Mouse (Mus musculus) erythroid progenitor cell, adult 5-6 weeks (primary cell): Measurements from ENCODE around the gene Rpl18. TPM values are rescaled to one million over a fixed set of nuclear protein-coding genes. Genes with fewer than 3 reads are reported as not detected.

Source experiments
- ATAC-seq: replicated peaks from 2 replicates; pipeline ENCODE4 v1.8.0; 2016; ENCODE audit warnings: moderate number of reproducible peaks, mild to moderate bottlenecking, moderate TSS enrichment, inconsistent platforms; ENCODE audit not compliant: poor library complexity, low FRiP score, severe bottlenecking
- total RNA-seq, 2 experiments: library from RNA; stranded (forward) in 1 of 2; stranded (reverse) in 1 of 2; fragments of 150-400 nt in 1 of 2; fragments of 186-747, 209-891 nt in 1 of 2; gene quantifications; 2 replicates each; pipeline versions ENCODE4 v1.2.3 to v1.2.4; 2015 to 2017; ENCODE audit warnings: low replicate concordance in 2 of 2

Gene Rpl18
- total RNA-seq, 2 experiments from 2014 or later, result 281 to 522 TPM

DNA sequence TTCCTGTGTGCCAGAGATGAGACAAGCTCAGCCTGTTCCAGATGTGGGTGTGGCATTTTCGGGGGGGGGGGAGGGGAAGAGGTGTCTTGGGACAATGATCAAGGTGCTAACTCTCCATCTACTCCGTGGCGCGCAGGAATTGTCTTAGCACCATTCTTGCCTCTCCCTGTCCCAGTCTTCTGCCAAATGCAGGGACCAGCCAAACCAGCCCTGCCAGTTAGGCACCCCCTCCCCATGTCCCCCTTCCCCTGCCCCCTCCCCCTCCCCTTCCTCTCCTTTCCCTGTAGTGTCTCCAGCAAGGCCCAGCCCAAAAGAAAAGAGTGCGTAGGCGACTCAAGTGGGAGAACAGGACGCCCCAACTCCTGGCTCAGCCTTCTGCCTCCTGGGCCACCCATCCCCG is 51.5 kb downstream of the Rpl18 start:
- ATAC-seq, result no peak

DNA sequence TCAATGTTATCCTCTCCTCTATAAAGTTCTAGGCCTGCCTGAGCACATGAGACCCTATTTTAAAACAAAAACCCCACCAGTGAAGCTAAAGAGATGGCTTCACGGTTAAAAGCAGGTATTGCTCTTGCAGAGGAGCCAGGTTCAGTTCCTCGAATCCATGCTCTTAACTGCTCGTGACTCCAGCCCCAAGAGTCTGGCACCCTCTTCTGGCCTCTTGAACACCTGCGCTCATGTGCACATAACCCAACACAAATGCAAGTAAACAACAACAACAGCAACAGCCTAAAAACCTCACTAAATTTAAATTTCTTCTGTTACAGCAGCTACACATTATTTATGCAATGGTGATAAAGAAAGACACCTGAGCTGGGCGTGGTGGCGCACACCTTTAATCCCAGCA is 52.2 kb downstream of the Rpl18 start:
- no peak for ATAC-seq

Other genes starting within 250 kb of the Rpl18 start
Only the 30 nearest of the 33 such genes appear.
- gene Dhdh, start 226.7 kb upstream of the Rpl18 start, total RNA-seq (2015; ENCODE audit: low replicate concordance), result 0.42 and 3.6 TPM in 2 replicates
- 1.0 and 1.6 TPM in 2 replicates for gene Dhdh, start 226.7 kb upstream of the Rpl18 start, total RNA-seq (2017; ENCODE audit: low replicate concordance)
- gene Nucb1, start 205.1 kb upstream of the Rpl18 start, total RNA-seq (2015; ENCODE audit: low replicate concordance), result 164 and 168 TPM in 2 replicates
- gene Nucb1, start 205.1 kb upstream of the Rpl18 start, total RNA-seq (2017; ENCODE audit: low replicate concordance), result 789 and 905 TPM in 2 replicates
- gene Ppp1r15a, start 189.2 kb upstream of the Rpl18 start, total RNA-seq (2015; ENCODE audit: low replicate concordance), result 814 and 867 TPM in 2 replicates
- gene Ppp1r15a, start 189.2 kb upstream of the Rpl18 start, total RNA-seq (2017; ENCODE audit: low replicate concordance), result 569 and 633 TPM in 2 replicates
- 7.2 TPM in 1 of 2 replicates, not detected in the other for gene Plekha4, start 189.1 kb upstream of the Rpl18 start, total RNA-seq (2015; ENCODE audit: low replicate concordance)
- 0.08 and 0.90 TPM in 2 replicates for gene Plekha4, start 189.1 kb upstream of the Rpl18 start, total RNA-seq (2017; ENCODE audit: low replicate concordance)
- gene Hsd17b14, start 160.6 kb upstream of the Rpl18 start, total RNA-seq (2015; ENCODE audit: low replicate concordance), result not detected in 2 replicates
- not detected in 2 replicates for gene Hsd17b14, start 160.6 kb upstream of the Rpl18 start, total RNA-seq (2017; ENCODE audit: low replicate concordance)
- 8.4 and 17.7 TPM in 2 replicates for gene Bcat2, start 145.3 kb upstream of the Rpl18 start, total RNA-seq (2015; ENCODE audit: low replicate concordance)
- 4.0 and 22.0 TPM in 2 replicates for gene Bcat2, start 145.3 kb upstream of the Rpl18 start, total RNA-seq (2017; ENCODE audit: low replicate concordance)
- gene Fgf21, start 100.0 kb upstream of the Rpl18 start, total RNA-seq (2015; ENCODE audit: low replicate concordance), result not detected in 2 replicates
- not detected in 2 replicates for gene Fgf21, start 100.0 kb upstream of the Rpl18 start, total RNA-seq (2017; ENCODE audit: low replicate concordance)
- not detected in 2 replicates for gene Fut1, start 98.2 kb upstream of the Rpl18 start, total RNA-seq (2015; ENCODE audit: low replicate concordance)
- not detected in 2 replicates for gene Fut1, start 98.2 kb upstream of the Rpl18 start, total RNA-seq (2017; ENCODE audit: low replicate concordance)
- gene Izumo1, start 93.6 kb upstream of the Rpl18 start, total RNA-seq (2015; ENCODE audit: low replicate concordance), result not detected in 2 replicates
- gene Izumo1, start 93.6 kb upstream of the Rpl18 start, total RNA-seq (2017; ENCODE audit: low replicate concordance), result not detected in 2 replicates
- gene Rasip1, start 88.0 kb upstream of the Rpl18 start, total RNA-seq (2015; ENCODE audit: low replicate concordance), result not detected in 2 replicates
- not detected in 2 replicates for gene Rasip1, start 88.0 kb upstream of the Rpl18 start, total RNA-seq (2017; ENCODE audit: low replicate concordance)
- not detected in 2 replicates for gene Mamstr, start 75.5 kb upstream of the Rpl18 start, total RNA-seq (2015; ENCODE audit: low replicate concordance)
- not detected in 2 replicates for gene Mamstr, start 75.5 kb upstream of the Rpl18 start, total RNA-seq (2017; ENCODE audit: low replicate concordance)
- not detected in 2 replicates for gene Fut2, start 49.1 kb upstream of the Rpl18 start, total RNA-seq (2015; ENCODE audit: low replicate concordance)
- gene Fut2, start 49.1 kb upstream of the Rpl18 start, total RNA-seq (2017; ENCODE audit: low replicate concordance), result not detected in 2 replicates
- not detected in 2 replicates for gene Ntn5, start 31.4 kb upstream of the Rpl18 start, total RNA-seq (2015; ENCODE audit: low replicate concordance)
- not detected in 2 replicates for gene Ntn5, start 31.4 kb upstream of the Rpl18 start, total RNA-seq (2017; ENCODE audit: low replicate concordance)
- gene Sec1, start 21.1 kb upstream of the Rpl18 start, total RNA-seq (2015; ENCODE audit: low replicate concordance), result not detected in 2 replicates
- not detected in 2 replicates for gene Sec1, start 21.1 kb upstream of the Rpl18 start, total RNA-seq (2017; ENCODE audit: low replicate concordance)
- gene Car11, start 15.6 kb upstream of the Rpl18 start, total RNA-seq (2015; ENCODE audit: low replicate concordance), result not detected in 2 replicates
- not detected in 2 replicates for gene Car11, start 15.6 kb upstream of the Rpl18 start, total RNA-seq (2017; ENCODE audit: low replicate concordance)
- gene Dbp, start 10.4 kb upstream of the Rpl18 start, total RNA-seq (2015; ENCODE audit: low replicate concordance), result 1.3 and 2.5 TPM in 2 replicates
- gene Dbp, start 10.4 kb upstream of the Rpl18 start, total RNA-seq (2017; ENCODE audit: low replicate concordance), result 1.7 and 2.6 TPM in 2 replicates
- gene Sphk2, start 2.5 kb downstream of the Rpl18 start, total RNA-seq (2015; ENCODE audit: low replicate concordance), result 9.6 and 12.6 TPM in 2 replicates
- gene Sphk2, start 2.5 kb downstream of the Rpl18 start, total RNA-seq (2017; ENCODE audit: low replicate concordance), result 4.8 and 9.4 TPM in 2 replicates
- gene Fam83e, start 5.8 kb downstream of the Rpl18 start, total RNA-seq (2015; ENCODE audit: low replicate concordance), result not detected in 2 replicates
- gene Fam83e, start 5.8 kb downstream of the Rpl18 start, total RNA-seq (2017; ENCODE audit: low replicate concordance), result not detected in 2 replicates
- gene Spaca4, start 10.4 kb downstream of the Rpl18 start, total RNA-seq (2015; ENCODE audit: low replicate concordance), result not detected in 2 replicates
- not detected in 2 replicates for gene Spaca4, start 10.4 kb downstream of the Rpl18 start, total RNA-seq (2017; ENCODE audit: low replicate concordance)
- not detected in 2 replicates for gene Lmtk3, start 68.3 kb downstream of the Rpl18 start, total RNA-seq (2015; ENCODE audit: low replicate concordance)
- gene Lmtk3, start 68.3 kb downstream of the Rpl18 start, total RNA-seq (2017; ENCODE audit: low replicate concordance), result not detected in 2 replicates
- gene Sult2b1, start 69.2 kb downstream of the Rpl18 start, total RNA-seq (2015; ENCODE audit: low replicate concordance), result not detected in 2 replicates
- gene Sult2b1, start 69.2 kb downstream of the Rpl18 start, total RNA-seq (2017; ENCODE audit: low replicate concordance), result not detected in 2 replicates
- gene Cyth2, start 99.1 kb downstream of the Rpl18 start, total RNA-seq (2015; ENCODE audit: low replicate concordance), result 20.5 and 29.8 TPM in 2 replicates
- gene Cyth2, start 99.1 kb downstream of the Rpl18 start, total RNA-seq (2017; ENCODE audit: low replicate concordance), result 43.8 and 48.9 TPM in 2 replicates
- gene Kcnj14, start 109.3 kb downstream of the Rpl18 start, total RNA-seq (2015; ENCODE audit: low replicate concordance), result not detected in 2 replicates
- gene Kcnj14, start 109.3 kb downstream of the Rpl18 start, total RNA-seq (2017; ENCODE audit: low replicate concordance), result not detected in 2 replicates
- gene Grwd1, start 115.5 kb downstream of the Rpl18 start, total RNA-seq (2015; ENCODE audit: low replicate concordance), result 2.5 and 2.9 TPM in 2 replicates
- gene Grwd1, start 115.5 kb downstream of the Rpl18 start, total RNA-seq (2017; ENCODE audit: low replicate concordance), result 0.23 and 4.0 TPM in 2 replicates
- gene Kdelr1, start 157.3 kb downstream of the Rpl18 start, total RNA-seq (2015; ENCODE audit: low replicate concordance), result 55.9 and 91.4 TPM in 2 replicates
- 31.2 and 39.1 TPM in 2 replicates for gene Kdelr1, start 157.3 kb downstream of the Rpl18 start, total RNA-seq (2017; ENCODE audit: low replicate concordance)
- gene Grin2d, start 162.9 kb downstream of the Rpl18 start, total RNA-seq (2015; ENCODE audit: low replicate concordance), result not detected in 2 replicates
- not detected in 2 replicates for gene Grin2d, start 162.9 kb downstream of the Rpl18 start, total RNA-seq (2017; ENCODE audit: low replicate concordance)
- gene Syngr4, start 181.3 kb downstream of the Rpl18 start, total RNA-seq (2015; ENCODE audit: low replicate concordance), result not detected in 2 replicates
- 1.3 TPM in 1 of 2 replicates, not detected in the other for gene Syngr4, start 181.3 kb downstream of the Rpl18 start, total RNA-seq (2017; ENCODE audit: low replicate concordance)
- 0.84 and 1.1 TPM in 2 replicates for gene Tmem143, start 181.5 kb downstream of the Rpl18 start, total RNA-seq (2015; ENCODE audit: low replicate concordance)
- 4.0 and 4.6 TPM in 2 replicates for gene Tmem143, start 181.5 kb downstream of the Rpl18 start, total RNA-seq (2017; ENCODE audit: low replicate concordance)
- 75.5 and 85.4 TPM in 2 replicates for gene Emp3, start 205.9 kb downstream of the Rpl18 start, total RNA-seq (2015; ENCODE audit: low replicate concordance)
- gene Emp3, start 205.9 kb downstream of the Rpl18 start, total RNA-seq (2017; ENCODE audit: low replicate concordance), result 19.1 and 41.8 TPM in 2 replicates
- not detected in 2 replicates for gene Ccdc114, start 208.6 kb downstream of the Rpl18 start, total RNA-seq (2015; ENCODE audit: low replicate concordance)
- gene Ccdc114, start 208.6 kb downstream of the Rpl18 start, total RNA-seq (2017; ENCODE audit: low replicate concordance), result 2.6 TPM in 1 of 2 replicates, not detected in the other